Mouse (Mus musculus): Measurements from ENCODE around the gene Gm17571.

The Gm17571 gene

DNA sequence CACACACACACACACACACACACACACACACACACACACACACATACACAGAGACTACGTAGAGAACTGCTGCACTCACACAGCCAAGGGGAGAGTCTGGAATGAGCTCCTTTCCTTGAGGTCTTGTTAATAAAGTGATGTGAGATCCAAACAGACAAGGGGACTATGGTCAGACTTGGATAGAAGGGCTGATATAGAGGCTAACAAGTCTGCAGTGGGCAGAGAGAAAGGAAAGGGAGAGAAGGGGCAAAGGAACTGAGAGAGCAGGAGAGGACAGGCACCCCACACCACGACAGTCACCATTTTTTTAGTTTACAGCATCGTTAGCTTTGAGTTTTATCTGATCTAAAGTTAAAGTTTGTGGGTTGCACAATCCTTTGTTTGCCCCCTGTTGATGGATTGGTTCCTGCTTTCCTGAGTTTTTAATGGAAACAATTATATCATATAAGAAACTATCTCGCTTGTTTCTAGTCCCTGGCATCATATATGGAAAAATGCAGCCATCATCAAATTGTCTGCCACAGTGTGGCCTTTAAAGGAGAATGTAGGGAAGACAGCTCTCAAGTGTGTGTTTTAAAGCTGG lies at the start of gene Gm17571:
TSS of gene Gm17571 (minus strand) at position 51 of the 583 bp plus-strand sequence.
- no peak for DNase-seq (ENCODE audit: low spot score in 2 of 2)

- no peak for DNase-seq (ENCODE audit: low spot score in 2 of 2)
Observed at GRCm38 (mm10) chr9:13495530-13495929, 49.0 kb upstream of the Gm17571 start.

GRCm38 (mm10) chr9:13493746-13494145 lies 47.2 kb upstream of the Gm17571 start:
- DNase-seq (ENCODE audit: low spot score in 2 of 2), result no peak

DNA sequence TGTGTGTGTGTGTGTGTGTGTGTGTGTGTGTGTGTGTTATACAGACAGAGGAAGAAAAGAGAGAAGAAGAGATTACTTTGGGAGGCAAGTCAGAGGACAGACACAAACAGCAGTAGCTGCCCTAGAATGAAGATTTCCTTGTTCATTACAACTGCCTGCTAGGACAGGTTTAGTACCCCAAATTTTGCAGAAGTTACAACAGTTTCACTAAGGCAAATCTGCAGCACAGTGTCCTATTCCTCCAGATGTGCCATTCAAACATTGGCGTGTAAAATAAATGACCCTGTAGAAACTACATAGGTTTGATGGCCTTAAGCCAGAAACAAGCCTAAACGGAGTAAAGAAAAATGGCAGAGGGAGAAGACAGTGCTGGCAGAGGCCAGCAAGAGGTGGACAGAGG lies 46.3 kb upstream of the Gm17571 start:
- no peak for DNase-seq (ENCODE audit: low spot score in 2 of 2)

DNA sequence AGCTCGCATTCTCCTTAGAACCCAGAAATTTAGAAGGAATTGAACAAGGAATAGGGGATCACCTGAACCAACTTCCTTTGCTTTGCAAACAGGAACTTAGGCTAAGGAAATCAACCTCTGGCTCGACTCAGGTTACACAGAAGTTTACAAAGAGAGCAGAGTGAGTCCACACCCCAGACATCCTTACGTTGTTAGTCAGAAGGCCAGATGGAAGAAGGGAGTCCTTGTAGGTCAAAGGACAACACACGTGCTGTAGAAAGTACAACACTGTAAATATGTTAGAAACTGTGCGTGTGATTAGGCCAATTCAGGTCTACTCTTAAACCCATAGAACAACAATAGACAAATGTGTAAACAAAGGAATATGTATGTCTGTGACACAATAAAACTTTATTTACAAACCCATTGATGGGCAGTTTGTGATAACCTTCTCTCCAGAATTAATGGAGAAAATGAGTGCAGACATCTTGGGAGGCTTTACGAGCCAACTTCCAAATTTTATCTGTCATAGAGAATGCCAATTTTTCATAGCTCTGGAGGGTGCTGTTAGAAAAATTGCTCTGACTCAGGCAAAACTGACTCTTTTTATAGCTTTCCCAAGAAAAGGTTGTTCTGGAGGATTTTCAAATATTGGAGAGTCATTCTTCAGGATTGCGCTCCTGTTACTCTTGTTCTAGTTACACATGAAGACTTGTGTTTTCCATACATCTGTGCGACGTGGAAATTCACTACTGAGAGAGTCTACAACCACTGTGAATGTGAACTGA lies 45.5 kb upstream of the Gm17571 start:
- DNase-seq (ENCODE audit: low spot score in 2 of 2), result no peak

DNA sequence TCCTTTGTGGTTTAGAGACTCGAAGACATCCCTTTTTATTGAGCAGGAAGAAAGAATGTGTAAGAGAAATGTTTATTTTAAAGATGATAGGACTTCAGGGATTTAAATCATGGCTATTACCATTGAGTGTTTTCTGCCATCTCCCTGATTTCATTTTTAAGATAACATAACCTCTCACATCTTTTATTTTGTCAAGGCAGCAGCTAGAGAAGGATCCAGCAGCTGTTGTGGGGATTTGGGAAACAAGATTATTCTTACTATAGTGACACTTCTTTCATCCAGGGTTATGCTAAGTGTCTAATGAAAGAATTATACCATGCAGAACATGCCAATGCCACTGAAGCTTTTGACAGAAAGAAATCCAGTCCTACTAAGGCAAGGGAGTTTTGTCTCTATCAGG lies 44.6 kb upstream of the Gm17571 start:
- DNase-seq (ENCODE audit: low spot score in 2 of 2), result no peak

GRCm38 (mm10) chr9:13485914-13486313 lies 39.4 kb upstream of the Gm17571 start:
- DNase-seq (ENCODE audit: low spot score in 2 of 2), result no peak

DNA sequence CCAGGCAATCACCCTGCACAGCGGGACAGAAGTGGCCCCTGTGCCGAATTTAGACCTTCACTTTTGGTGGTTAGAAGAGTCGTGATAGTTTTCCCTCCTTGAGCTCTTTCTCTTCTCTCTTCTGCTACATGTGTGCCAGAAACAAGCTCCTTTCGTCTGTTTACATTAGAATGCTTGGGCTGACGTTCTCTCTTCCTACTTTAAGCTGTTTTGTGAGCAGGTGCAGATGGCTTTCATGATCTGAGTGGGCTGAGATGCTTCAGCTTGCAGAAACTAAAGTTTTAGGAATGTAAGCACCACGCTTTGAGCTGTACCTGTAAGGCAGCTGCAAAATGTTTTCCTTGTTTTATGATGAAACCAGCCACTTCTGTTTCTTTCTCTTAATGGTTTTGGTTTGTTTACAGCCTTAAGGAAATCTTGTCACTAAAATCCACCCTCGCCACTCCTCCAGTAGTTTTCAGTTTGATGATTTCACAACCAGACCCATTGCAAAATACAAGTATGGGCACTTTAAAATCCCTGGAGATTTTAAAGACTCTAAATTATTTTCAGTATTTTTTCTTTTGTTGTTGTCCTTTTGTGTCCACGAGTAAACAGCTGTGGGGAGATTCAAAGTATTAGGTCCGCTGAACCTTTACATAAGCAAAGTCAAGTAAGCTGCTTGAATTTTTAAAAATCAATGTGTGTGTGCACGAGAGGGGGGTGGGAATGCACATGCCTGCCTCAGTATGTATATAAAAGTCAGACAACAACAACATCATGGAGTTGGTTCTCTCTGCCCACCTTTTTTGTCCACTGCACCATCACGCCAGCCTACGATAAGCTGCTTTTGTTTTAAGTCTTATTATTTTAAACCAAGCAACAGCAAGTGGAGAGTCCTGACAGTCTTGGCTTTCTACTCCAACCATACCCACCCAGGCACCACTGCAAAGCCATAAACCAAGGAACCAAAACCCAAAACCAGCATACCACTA lies 38.0 kb upstream of the Gm17571 start:
- no peak for DNase-seq (ENCODE audit: low spot score in 2 of 2)

- DNase-seq (ENCODE audit: low spot score in 2 of 2), result no peak
Observed at GRCm38 (mm10) chr9:13483199-13484068, 36.9 kb upstream of the Gm17571 start.

GRCm38 (mm10) chr9:13479275-13479674 lies 32.7 kb upstream of the Gm17571 start:
- DNase-seq (ENCODE audit: low spot score in 2 of 2), result no peak

DNA sequence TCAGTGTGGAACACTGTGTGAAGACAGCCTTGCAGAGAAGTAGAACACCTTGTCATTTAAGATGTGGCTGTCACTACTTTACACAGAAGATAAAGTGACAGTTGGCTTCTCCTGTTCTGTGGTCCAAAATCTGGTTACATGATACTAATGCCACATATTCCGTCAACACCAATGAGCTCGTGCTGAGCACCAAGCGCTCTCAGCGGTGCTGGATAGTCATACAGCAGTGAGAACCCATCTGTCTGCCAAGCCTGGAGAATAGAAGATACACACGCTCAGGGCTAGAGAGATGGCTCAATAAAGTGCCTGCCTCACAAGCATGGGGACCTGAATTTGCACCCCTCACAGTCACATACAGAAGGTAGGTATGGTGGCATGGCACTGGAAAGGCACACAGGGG lies 28.4 kb upstream of the Gm17571 start:
- no peak for DNase-seq (ENCODE audit: low spot score in 2 of 2)

- no peak for DNase-seq (ENCODE audit: low spot score in 2 of 2)
Observed at GRCm38 (mm10) chr9:13470013-13470412, 23.5 kb upstream of the Gm17571 start.

DNA sequence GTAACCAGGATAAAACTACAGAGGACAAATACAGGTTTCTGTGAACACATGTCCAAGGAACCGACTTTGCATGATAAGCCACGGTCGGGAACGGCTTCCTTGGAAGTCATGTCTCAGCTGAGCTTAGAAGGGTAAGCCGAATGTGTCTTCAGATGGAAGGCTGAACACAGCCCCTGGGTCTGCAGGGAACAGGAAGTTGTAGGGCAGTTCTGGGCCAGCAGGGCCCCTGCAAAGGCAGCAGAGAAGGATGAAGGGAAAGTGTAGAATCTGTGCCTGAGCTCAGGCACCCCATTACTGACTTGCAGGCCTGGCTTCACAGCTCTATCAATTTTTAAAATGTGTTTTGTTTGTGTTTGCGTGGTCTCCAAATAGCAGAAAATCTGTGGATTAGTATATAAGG lies 22.2 kb upstream of the Gm17571 start:
- no peak for DNase-seq (ENCODE audit: low spot score in 2 of 2)

- DNase-seq (ENCODE audit: low spot score in 2 of 2), result no peak
Observed at GRCm38 (mm10) chr9:13467745-13468144, 21.2 kb upstream of the Gm17571 start.

- no peak for DNase-seq (ENCODE audit: low spot score in 2 of 2)
Observed at GRCm38 (mm10) chr9:13466816-13467215, 20.3 kb upstream of the Gm17571 start.

GRCm38 (mm10) chr9:13466351-13466750 lies 19.8 kb upstream of the Gm17571 start:
- no peak for DNase-seq (ENCODE audit: low spot score in 2 of 2)

- DNase-seq (ENCODE audit: low spot score in 2 of 2), result no peak
Observed at GRCm38 (mm10) chr9:13465358-13466020, 18.9 kb upstream of the Gm17571 start.

DNA sequence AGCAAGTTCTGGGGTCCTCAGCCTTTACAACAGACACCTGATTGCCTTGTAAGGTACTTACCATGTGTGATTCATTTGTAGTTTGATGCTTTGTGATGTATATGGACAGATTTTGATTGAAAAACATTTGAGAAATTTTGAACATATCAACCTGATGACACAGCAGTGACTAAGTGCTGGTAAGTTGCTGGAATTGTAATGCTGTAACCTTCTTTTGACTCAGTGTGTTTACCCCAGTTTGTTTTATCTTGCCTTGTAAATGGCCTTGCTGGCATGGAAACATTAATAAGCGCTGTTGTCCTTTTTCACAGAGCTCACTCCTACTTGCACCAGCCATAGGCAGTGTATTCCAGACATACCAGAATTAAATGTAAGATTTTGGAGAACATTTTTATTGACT lies 14.4 kb upstream of the Gm17571 start:
- DNase-seq (ENCODE audit: low spot score in 2 of 2), result no peak

- DNase-seq (ENCODE audit: low spot score in 2 of 2), result no peak
Observed at GRCm38 (mm10) chr9:13460012-13460411, 13.5 kb upstream of the Gm17571 start.

DNA sequence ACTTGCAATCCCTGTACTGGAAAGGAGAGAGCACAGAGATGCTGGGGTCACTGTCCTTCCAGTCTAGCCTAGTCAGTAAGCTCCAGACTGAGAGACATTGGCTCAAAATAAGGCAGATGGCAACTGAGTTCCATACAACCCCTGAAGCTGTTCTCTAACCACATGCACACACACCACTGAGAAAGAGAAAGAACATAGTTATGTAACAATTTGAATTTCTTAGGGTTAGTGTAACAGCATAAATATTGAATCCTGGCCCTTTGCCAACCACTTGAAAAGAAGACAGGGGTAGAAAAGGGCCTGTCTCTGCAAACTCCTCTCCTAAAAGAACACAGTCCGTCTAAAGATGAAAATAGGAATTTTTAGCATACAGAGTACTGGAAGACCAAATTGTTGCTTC lies 12.8 kb upstream of the Gm17571 start:
- no peak for DNase-seq (ENCODE audit: low spot score in 2 of 2)

GRCm38 (mm10) chr9:13457774-13458173 lies 11.2 kb upstream of the Gm17571 start:
- DNase-seq (ENCODE audit: low spot score in 2 of 2), result no peak
